Mouse (Mus musculus) kidney, adult 18-20 months (tissue): ENCODE results near the gene Fli1.
A peak's percentile ranks its signal among the peaks of the same experiment; 100 is the strongest.

ENCODE experiments used
- DNase-seq: peaks from one replicate; pipeline ENCODE4 v3.0.0; 2021

Gene Fli1

GRCm38 (mm10) chr9:32394761-32395161 lies 147.9 kb downstream of the Fli1 start:
- no peak for DNase-seq

- no peak for DNase-seq
Observed at GRCm38 (mm10) chr9:32392716-32393115, 149.9 kb downstream of the Fli1 start.

- DNase-seq = no peak
Observed at GRCm38 (mm10) chr9:32391701-32392100, 151.0 kb downstream of the Fli1 start.

- DNase-seq = no peak
Observed at GRCm38 (mm10) chr9:32391092-32391491, 151.6 kb downstream of the Fli1 start.

- no peak for DNase-seq
Observed at GRCm38 (mm10) chr9:32388120-32388519, 154.5 kb downstream of the Fli1 start.

- DNase-seq = peak; percentile 64
Observed at GRCm38 (mm10) chr9:32384906-32385305, 157.8 kb downstream of the Fli1 start.

- no peak for DNase-seq
Observed at GRCm38 (mm10) chr9:32376863-32377590, 165.6 kb downstream of the Fli1 start.

- DNase-seq = no peak
Observed at GRCm38 (mm10) chr9:32376031-32376430, 166.6 kb downstream of the Fli1 start.

- DNase-seq = no peak
Observed at GRCm38 (mm10) chr9:32373656-32374055, 169.0 kb downstream of the Fli1 start.
